Mouse (Mus musculus) heart, embryonic 14.5 days (tissue): Measurements from ENCODE around the gene Rap1a. TPM values are rescaled to one million over a fixed set of nuclear protein-coding genes. Genes with fewer than 3 reads are reported as not detected.

Experiments
- ATAC-seq: fragments of 200-750 bp; cut with Nextera tagmentation; 2 replicates; pipeline ENCODE4 v1.8.0; 2017; ENCODE audit warnings: low read depth, moderate TSS enrichment; ENCODE audit not compliant: insufficient number of reproducible peaks, insufficient read depth, low FRiP score
- H3K27ac ChIP-seq, 2 experiments: fragments of 200-500 bp in 1 of 2; fragments of 300-500 bp in 1 of 2; sonication (generic) in 1 of 2; replicated peaks in 1 of 2; 2 replicates each; pipeline ENCODE4 v1.5.1; 2012 to 2014; ENCODE audit warnings: low read depth in 2 of 2, low read length in 2 of 2, control low read depth in 1 of 2, mild to moderate bottlenecking in 1 of 2, mixed read lengths in 1 of 2; ENCODE audit not compliant: control insufficient read depth in 1 of 2, insufficient read depth in 1 of 2
- H3K27me3 ChIP-seq: fragments of 300-500 bp; sonication (generic); 2 replicates; pipeline ENCODE4 v1.6.1; 2014; ENCODE audit warnings: mild to moderate bottlenecking, low read length, control low read depth; ENCODE audit not compliant: control insufficient read depth, insufficient read depth
- H3K36me3 ChIP-seq: fragments of 300-500 bp; sonication (generic); 2 replicates; pipeline ENCODE4 v1.6.1; 2014; ENCODE audit warnings: mild to moderate bottlenecking, control low read depth, low read length, mixed read lengths; ENCODE audit not compliant: control insufficient read depth, insufficient read depth
- H3K4me1 ChIP-seq, 2 experiments: fragments of 200-500 bp in 1 of 2; fragments of 300-500 bp in 1 of 2; sonication (generic) in 1 of 2; 2 replicates each; pipeline ENCODE4 v1.6.1; 2012 to 2014; ENCODE audit warnings: low read length in 2 of 2, control low read depth in 1 of 2, mixed read lengths in 1 of 2; ENCODE audit not compliant: control insufficient read depth in 2 of 2, insufficient read depth in 2 of 2
- H3K4me2 ChIP-seq: fragments of 300-500 bp; sonication (generic); 2 replicates; pipeline ENCODE4 v1.6.1; 2014; ENCODE audit warnings: mild to moderate bottlenecking, low read length
- H3K4me3 ChIP-seq, 2 experiments: fragments of 200-500 bp in 1 of 2; fragments of 300-500 bp in 1 of 2; sonication (generic) in 1 of 2; 2 replicates each; pipeline ENCODE4 v1.5.1; 2012 to 2014; ENCODE audit warnings: low read length in 2 of 2, mild to moderate bottlenecking in 2 of 2, control low read depth in 1 of 2, low read depth in 1 of 2, moderate library complexity in 1 of 2; ENCODE audit not compliant: control insufficient read depth in 1 of 2, insufficient read depth in 1 of 2
- H3K9ac ChIP-seq: fragments of 300-500 bp; sonication (generic); 2 replicates; pipeline ENCODE4 v1.6.1; 2014; ENCODE audit warnings: mild to moderate bottlenecking, low read length
- H3K9me3 ChIP-seq: fragments of 300-500 bp; sonication (generic); 2 replicates; pipeline ENCODE4 v1.6.1; 2016; ENCODE audit warnings: low read length, control low read depth; ENCODE audit not compliant: control insufficient read depth
- WGBS: fragments of 180-500 bp; shearing (Covaris S2); extraction: QIAGEN DNeasy Blood & Tissue Kit; methylation state at CpG from one replicate; pipeline ENCODE4 v1.1.7; 2014; 5-methylcytosine and 5-hydroxymethylcytosine counted together
- polyA plus RNA-seq: library from polyadenylated mRNA; unstranded; fragments of >200 nt; fragmentation: Nextera tagmentation; extraction: Ambion mirVana; gene quantifications from 2 replicates; pipeline ENCODE4 v1.2.1, GENCODE M21; 2014

Rap1a gene
- polyA plus RNA-seq, 1 experiment from 2014 or later, result 77.3 TPM

DNA sequence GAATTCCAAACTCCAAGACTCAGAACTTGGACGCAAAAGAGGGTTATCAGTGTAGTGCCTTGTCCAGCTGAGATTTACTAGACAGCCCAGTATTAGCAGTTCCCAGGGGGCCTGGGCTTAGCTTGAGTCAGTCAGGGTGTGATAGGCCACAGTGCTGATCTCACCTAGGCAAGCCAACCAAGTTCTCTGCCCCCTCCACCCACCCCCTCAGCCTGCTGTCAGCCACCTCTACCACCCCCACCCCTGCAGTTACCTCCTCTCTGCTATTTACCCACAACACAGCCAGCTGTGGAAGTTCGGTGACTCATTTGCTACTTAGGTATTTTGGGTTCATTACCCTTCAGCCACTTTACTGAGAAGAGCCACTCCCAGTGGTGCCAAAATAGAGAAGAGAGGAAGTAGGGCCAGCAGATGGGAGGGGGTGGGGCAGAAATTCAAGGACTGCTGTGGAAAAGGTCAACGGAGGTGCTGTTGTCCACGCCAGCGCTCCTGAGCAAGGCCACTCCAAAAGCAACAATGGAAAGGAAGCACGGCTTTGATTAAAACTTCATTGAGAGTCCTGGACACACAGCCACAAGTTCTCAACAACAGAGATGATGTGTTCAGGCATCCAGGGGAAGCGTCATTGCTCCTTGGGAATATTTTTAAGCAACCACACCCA lies 24.5 kb upstream of the Rap1a start:
- peak overlapping the region in 1 of 2 experiments; percentile 50; a peak in 2 of 4 replicates for H3K27ac ChIP-seq
- peak; percentile 69; the same call in 1 of the 2 replicates for ATAC-seq
- WGBS, result 21% methylated on average over 7 of the region's 7 CpGs

DNA sequence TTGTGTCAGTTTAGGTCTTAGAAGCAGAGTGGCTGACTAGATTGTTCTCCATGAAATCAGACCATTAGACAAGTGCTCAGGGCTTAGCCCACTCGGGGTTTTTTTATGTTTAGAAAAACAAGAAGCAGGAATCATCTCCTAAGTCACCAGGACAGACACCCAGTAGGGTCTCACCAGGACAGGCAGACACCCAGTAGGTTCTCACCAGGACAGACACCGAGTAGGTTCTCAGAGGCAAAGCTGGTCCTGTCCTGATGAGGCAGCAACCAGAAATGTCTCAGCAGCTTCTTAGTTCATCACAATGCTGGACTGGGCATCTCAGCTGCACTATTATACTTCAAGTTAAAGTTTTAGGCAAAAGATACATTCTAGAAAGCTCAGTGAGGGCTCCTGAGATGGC lies 23.6 kb upstream of the Rap1a start:
- ATAC-seq, result no peak
- H3K9me3 ChIP-seq, result no peaks in the 10 kb centered on the region
- no peak overlapping the region for H3K4me2 ChIP-seq
- 35% methylated on average over 2 of the region's 2 CpGs for WGBS
- peaks cover 37% of the 10 kb centered on the region for H3K27me3 ChIP-seq
- H3K4me3 ChIP-seq, result no peak overlapping the region
- H3K9ac ChIP-seq, result no peak overlapping the region
- H3K27ac ChIP-seq, result no peak overlapping the region
- H3K4me1 ChIP-seq, result peaks cover 13 to 25% of the 10 kb centered on the region in 2 experiments
- H3K36me3 ChIP-seq, result no peaks in the 10 kb centered on the region

More for the DNA sequence above, 24.5 kb upstream of the Rap1a start:
- no peak overlapping the region for H3K9ac ChIP-seq
- no peaks in the 10 kb centered on the region for H3K9me3 ChIP-seq
- no peaks in the 10 kb centered on the region for H3K36me3 ChIP-seq
- H3K27me3 ChIP-seq, result peaks cover 27% of the 10 kb centered on the region
- peaks cover 13 to 25% of the 10 kb centered on the region in 2 experiments for H3K4me1 ChIP-seq
- H3K4me2 ChIP-seq, result peak overlapping the region; percentile 16; the same call in 1 of the 2 replicates
- no peak overlapping the region for H3K4me3 ChIP-seq

DNA sequence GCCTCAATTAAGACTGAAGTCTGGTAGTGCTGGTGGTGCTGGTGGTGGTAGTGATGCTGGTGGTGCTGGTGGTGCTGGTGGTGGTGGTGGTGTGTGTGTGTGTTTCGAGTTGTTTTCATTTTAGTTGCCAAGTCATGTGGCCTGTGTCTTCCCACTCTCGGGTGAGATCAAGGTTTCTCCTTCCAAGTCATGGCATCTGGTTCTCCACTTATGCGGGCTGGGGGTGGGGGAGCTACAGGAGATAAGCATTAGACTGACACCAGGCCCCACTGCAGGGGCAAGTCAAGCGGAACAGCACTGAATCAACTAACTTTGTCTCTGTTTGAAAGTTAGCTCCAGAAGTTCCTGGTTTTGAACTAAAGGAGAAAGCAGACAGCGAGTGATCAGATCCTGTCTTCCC lies 23.0 kb upstream of the Rap1a start:
- 22% methylated on average over 5 of the region's 5 CpGs for WGBS
- Histone ChIP-seq H3K9ac (no peak overlapping the region), H3K27ac (no peak overlapping the region), H3K4me1 (peaks cover 13 to 25% of the 10 kb centered on the region in 2 experiments), H3K27me3 (peaks cover 42% of the 10 kb centered on the region), H3K4me2 (no peak overlapping the region), H3K36me3 (no peaks in the 10 kb centered on the region), H3K9me3 (no peaks in the 10 kb centered on the region), H3K4me3 (no peak overlapping the region)
- ATAC-seq, result no peak

DNA sequence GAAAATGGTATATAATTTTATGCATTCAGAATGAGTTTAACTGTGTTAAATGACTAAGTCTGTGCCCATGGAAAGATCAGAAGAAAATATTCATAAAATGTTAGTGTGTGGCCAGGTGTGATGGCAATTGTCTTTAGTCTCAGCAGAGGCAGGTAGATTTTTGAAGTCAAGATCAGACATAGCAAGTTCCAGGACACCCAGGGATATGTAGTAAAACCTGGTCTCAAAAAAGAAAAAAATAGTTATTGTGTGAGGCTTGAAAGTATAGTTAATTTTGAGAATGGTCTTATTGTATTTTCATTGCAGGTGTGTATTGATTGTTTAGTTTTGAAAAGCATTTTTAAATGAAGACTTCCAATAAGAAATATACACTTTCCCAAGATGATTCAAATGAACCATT lies 22.5 kb upstream of the Rap1a start:
- H3K4me3 ChIP-seq, result no peak overlapping the region
- H3K4me2 ChIP-seq, result no peak overlapping the region
- peaks cover 47% of the 10 kb centered on the region for H3K27me3 ChIP-seq
- no peaks in the 10 kb centered on the region for H3K36me3 ChIP-seq
- peaks cover 13 to 25% of the 10 kb centered on the region in 2 experiments for H3K4me1 ChIP-seq
- H3K9me3 ChIP-seq, result no peaks in the 10 kb centered on the region
- H3K27ac ChIP-seq, result no peak overlapping the region
- no peak overlapping the region for H3K9ac ChIP-seq
- no peak for ATAC-seq

DNA sequence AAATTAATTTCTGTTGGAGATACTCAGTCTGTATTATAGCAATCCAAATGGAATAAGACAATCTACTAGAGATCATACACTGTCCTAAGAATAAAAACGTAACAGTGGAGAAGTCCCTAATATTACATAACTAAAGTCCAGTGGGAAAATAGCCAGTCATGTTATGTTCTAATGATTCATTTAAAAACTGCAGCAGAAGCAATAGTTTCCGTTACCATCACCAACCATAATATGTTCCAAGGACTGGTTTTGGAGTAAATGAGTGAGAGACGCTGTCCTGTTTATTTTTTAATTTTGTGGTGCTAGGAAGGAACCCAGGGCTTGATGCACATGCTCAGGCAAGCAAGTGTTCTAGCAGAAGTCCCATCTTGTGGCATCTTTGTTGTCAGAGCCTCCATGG lies 20.4 kb upstream of the Rap1a start:
- 86% methylated on average over 3 of the region's 3 CpGs for WGBS
- Histone ChIP-seq H3K4me2 (no peak overlapping the region), H3K4me1 (peaks cover 17 to 27% of the 10 kb centered on the region in 2 experiments), H3K4me3 (no peak overlapping the region), H3K27ac (no peak overlapping the region), H3K27me3 (peaks cover 66% of the 10 kb centered on the region), H3K9me3 (no peaks in the 10 kb centered on the region), H3K36me3 (no peaks in the 10 kb centered on the region), H3K9ac (no peak overlapping the region)
- ATAC-seq, result no peak

DNA sequence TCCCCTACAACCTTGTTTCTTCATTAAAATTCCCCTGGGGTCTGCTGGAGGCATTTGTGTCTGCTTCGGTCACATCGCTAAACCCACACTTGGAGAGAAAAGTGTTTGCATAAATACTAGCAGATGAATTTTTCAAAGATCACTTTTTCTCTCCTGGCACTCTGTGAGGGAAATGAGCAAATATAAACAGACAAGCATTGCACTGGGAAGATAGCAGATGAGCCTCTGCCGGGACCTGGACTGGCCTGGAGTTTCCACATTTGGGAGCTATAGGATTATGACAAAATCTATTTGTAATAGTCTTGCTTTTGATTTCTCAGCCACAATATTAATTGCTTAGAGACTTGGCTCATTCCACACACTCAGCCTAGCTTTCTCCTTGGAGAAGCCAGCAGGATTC lies 19.1 kb upstream of the Rap1a start:
- Histone ChIP-seq H3K27me3 (peaks cover 66% of the 10 kb centered on the region), H3K4me2 (no peak overlapping the region), H3K27ac (no peak overlapping the region), H3K4me1 (peaks cover 16 to 27% of the 10 kb centered on the region in 2 experiments), H3K9ac (no peak overlapping the region), H3K9me3 (no peaks in the 10 kb centered on the region), H3K4me3 (no peak overlapping the region), H3K36me3 (no peaks in the 10 kb centered on the region)
- no peak for ATAC-seq
- WGBS, result 83% methylated on average over 3 of the region's 3 CpGs

DNA sequence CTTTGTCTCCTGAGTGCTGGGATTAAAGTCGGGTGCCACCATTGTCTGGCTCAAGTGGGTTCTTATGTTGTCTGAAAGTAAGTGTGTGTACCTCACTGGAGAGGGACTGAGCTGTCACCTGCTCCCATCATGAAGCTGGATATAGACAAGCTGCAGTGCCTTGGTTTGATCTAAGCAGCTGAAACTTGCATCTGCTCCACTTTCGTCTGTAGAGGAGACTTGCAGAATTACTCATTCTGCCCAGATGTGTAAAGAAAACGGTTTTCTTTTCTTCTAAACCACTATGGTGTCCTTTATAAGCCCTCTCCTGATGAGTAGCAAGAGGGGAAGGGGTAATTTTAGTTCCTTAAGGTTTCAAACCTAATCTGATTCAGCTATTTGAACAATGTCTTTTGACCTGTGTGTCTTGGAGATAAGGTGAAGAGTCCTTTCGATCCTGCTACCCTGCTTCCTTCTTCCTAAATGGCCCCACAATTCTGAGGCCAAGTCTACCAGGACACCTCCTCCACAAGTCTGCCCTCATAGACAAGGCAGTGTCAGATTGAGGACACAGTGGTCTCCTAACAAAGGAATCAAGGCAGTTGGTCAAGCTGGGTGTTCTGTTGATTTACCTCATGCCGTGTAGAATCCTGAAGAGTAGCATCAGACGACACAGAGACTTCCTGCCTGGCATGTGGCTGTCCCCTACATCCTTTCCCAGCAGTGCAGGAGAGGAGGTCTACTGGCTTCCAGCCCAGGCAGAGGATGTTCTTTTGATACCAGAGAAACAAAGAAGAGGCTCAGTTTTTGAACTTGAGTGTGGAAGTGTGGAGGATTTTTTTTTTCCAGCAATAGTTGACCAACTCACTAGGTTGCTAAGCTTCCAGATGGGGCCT lies 17.2 kb upstream of the Rap1a start:
- WGBS, result 23% methylated on average over 6 of the region's 6 CpGs
- Histone ChIP-seq H3K27ac (0 out of 4 replicates have a peak overlapping the region, but pooled peaks of 1 of the 2 experiments have one; percentile 25), H3K4me2 (no peak overlapping the region), H3K9me3 (no peaks in the 10 kb centered on the region), H3K9ac (no peak overlapping the region), H3K36me3 (no peaks in the 10 kb centered on the region), H3K4me3 (no peak overlapping the region), H3K27me3 (peaks cover 81% of the 10 kb centered on the region), H3K4me1 (peaks cover 8 to 17% of the 10 kb centered on the region in 2 experiments)
- ATAC-seq, result no peak
